In the genomic region with DNA sequence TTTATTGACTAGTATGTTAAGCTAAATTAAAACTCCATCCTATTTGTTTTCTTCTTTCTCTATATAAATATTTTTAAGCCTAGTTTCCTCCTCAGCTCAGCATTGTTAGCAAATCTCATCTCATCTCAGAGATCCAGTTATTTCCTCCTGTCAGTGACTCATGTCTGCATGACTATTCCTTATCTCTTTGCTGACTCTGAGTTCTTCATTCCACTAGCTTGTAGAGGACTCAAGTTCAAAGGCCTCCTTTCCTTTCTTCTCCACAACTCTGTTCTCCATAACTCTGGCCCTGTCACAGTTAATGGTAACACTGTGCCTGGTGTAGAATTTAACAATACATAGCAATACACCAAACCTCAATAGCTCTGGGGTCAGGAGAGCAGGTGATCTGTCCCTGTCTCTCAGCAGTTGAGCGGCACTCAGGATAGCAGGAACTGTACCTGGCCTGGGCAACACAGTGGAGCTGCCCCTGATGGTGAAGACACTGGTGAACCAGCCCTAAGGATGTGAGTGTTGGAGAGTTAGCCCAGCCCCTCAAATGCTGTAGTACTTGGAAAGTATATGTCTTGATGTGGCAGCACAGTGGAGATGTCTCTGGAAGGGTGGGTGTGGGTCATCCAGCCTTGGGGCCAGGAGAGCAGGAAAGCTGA, we compare ENCODE assay signal across 27 mouse cellular contexts.
DNase-seq lines count a peak whose midpoint lies in the region; ATAC-seq and TF ChIP-seq lines count a peak whose summit lies in the region.
"Had no signal": no experiment of that assay in that cellular context is flagged by ENCODE, and none has a peak within 500 bp of the region (broad histone marks: within the 10 kb centered on the region; RNA-seq: fewer than 3 reads in every experiment).

No protein-coding gene starts in this region.

- no peak for TF ChIP-seq CTCF in intestine, postnatal 0 days (IDR thresholded peaks at IDR 0.05; ENCODE audit: low read depth)

- H3K9me3 ChIP-seq in intestine, postnatal 0 days (ENCODE audit: control insufficient read depth) = no peaks in the 10 kb centered on the region
- no peaks in the 10 kb centered on the region for H3K9me3 ChIP-seq in midbrain, embryonic 10.5 days (replicated peaks)
- H3K9me3 ChIP-seq: forebrain, embryonic 10.5 days; forebrain, embryonic 13.5 days; heart, embryonic 10.5 days; heart, embryonic 13.5 days had no signal

- no peak overlapping the region for H3K4me3 ChIP-seq in intestine, postnatal 0 days (ENCODE audit: low read depth, low read length)
- no peak overlapping the region for H3K4me3 ChIP-seq in midbrain, embryonic 10.5 days
- H3K4me3 ChIP-seq: forebrain, embryonic 10.5 days; forebrain, embryonic 13.5 days; gastrocnemius, adult 2 months; heart, adult 2 months; heart, embryonic 10.5 days; heart, embryonic 13.5 days had no signal

- no peaks in the 10 kb centered on the region for H3K36me3 ChIP-seq in intestine, postnatal 0 days (ENCODE audit: control insufficient read depth, insufficient read depth)
- H3K36me3 ChIP-seq in midbrain, embryonic 10.5 days = no peaks in the 10 kb centered on the region
- H3K36me3 ChIP-seq: forebrain, embryonic 10.5 days; G1E; heart, embryonic 10.5 days; heart, embryonic 13.5 days had no signal

- no peak overlapping the region for H3K4me2 ChIP-seq in intestine, postnatal 0 days (replicated peaks; ENCODE audit: low read depth)
- H3K4me2 ChIP-seq: forebrain, embryonic 13.5 days; heart, embryonic 13.5 days; hindbrain, embryonic 14.5 days had no signal

- no peaks in the 10 kb centered on the region for H3K4me1 ChIP-seq in intestine, postnatal 0 days (replicated peaks; ENCODE audit: control insufficient read depth, insufficient read depth, low read length)
- H3K4me1 ChIP-seq in midbrain, embryonic 10.5 days = no peaks in the 10 kb centered on the region
- H3K4me1 ChIP-seq: forebrain, embryonic 10.5 days; forebrain, embryonic 13.5 days; heart, embryonic 10.5 days; heart, embryonic 13.5 days had no signal

- peak; percentile 89 for ATAC-seq in intestine, postnatal 0 days
- ATAC-seq: forebrain, embryonic 13.5 days; forebrain, embryonic 16.5 days; hindbrain, postnatal 0 days; inflammation-experienced regulatory T-cells, adult 6 months; Patski had no signal

- DNase-seq in 3T3-L1 (ENCODE audit: low read depth, low spot score) = peak; percentile 45
- peak; percentile 2 for DNase-seq in 416B (ENCODE audit: low read depth)
- DNase-seq in frontal cortex, postnatal 10 days (ENCODE audit: low spot score in 2 of 2) = no peak
- no peak for DNase-seq in lung, postnatal 4 days
- DNase-seq in midbrain, embryonic 10.5 days (ENCODE audit: low spot score) = no peak
- DNase-seq: adrenal gland, postnatal 10 days; adrenal gland, postnatal 36 days; B cell, adult 2 months; cerebellum, adult 18-20 months; cerebellum, adult 9-10 months; cerebellum, postnatal 14 days; gastrocnemius, adult 2 months; gastrocnemius, postnatal 25 days; heart, adult 2 months; heart, postnatal 14 days had no signal

- no peak overlapping the region for H3K27ac ChIP-seq in intestine, postnatal 0 days (ENCODE audit: low read depth, low read length)
- no peak overlapping the region for H3K27ac ChIP-seq in midbrain, embryonic 10.5 days (replicated peaks)
- H3K27ac ChIP-seq: forebrain, embryonic 10.5 days; forebrain, embryonic 13.5 days; gastrocnemius, adult 2 months; heart, adult 2 months; heart, embryonic 10.5 days; heart, embryonic 13.5 days; hindbrain, embryonic 14.5 days; hindbrain, postnatal 0 days had no signal

- WGBS in intestine, postnatal 0 days = 63% methylated on average over 1 of the region's 1 CpGs
- WGBS in midbrain, embryonic 10.5 days = 89% methylated on average over 1 of the region's 1 CpGs

- no peak overlapping the region for H3K9ac ChIP-seq in intestine, postnatal 0 days (ENCODE audit: low read depth, low read length)
- H3K9ac ChIP-seq: forebrain, embryonic 13.5 days; heart, embryonic 13.5 days; hindbrain, embryonic 14.5 days had no signal

- no peaks in the 10 kb centered on the region for H3K27me3 ChIP-seq in intestine, postnatal 0 days (replicated peaks; ENCODE audit: control insufficient read depth, insufficient read depth, low read length)
- H3K27me3 ChIP-seq in midbrain, embryonic 10.5 days (ENCODE audit: low read depth, poor library complexity, severe bottlenecking) = no peaks in the 10 kb centered on the region
- H3K27me3 ChIP-seq: CH12.LX; forebrain, embryonic 13.5 days; heart, embryonic 13.5 days; Patski had no signal

Comparison
In these comparisons a context has a peak if more than half of its experiments do, and no peak if none do; other contexts are left out.
1. DNase-seq: peak in 3T3-L1 (single experiment) and 416B (single experiment); none in frontal cortex, postnatal 10 days (0 of 2), lung, postnatal 4 days (0 of 2) and midbrain, embryonic 10.5 days (single experiment).